Mouse (Mus musculus) bone marrow, adult 2 months (tissue): ENCODE measurements at regions not wholly inside any gene's neighbourhood (a gene's known extent, or its start where the extent isn't known, plus 50 kb on each side); places are given as distances from the start of the nearest gene placed in this dataset.
"Not testable (repeated sequence)": the region's sequence is repeated elsewhere in the genome, so short reads cannot be mapped to it uniquely, and the experiment has no call there.

Experiments used
- H3K27ac ChIP-seq: fragments of 200-500 bp; 2 replicates; pipeline ENCODE4 v1.5.1; 2012; ENCODE audit warnings: low read depth, mild to moderate bottlenecking, control low read depth, inconsistent platforms, low read length; ENCODE audit not compliant: control insufficient read depth, poor library complexity, insufficient read depth
- H3K4me1 ChIP-seq: fragments of 200-500 bp; 2 replicates; pipeline ENCODE4 v1.6.1; 2011; ENCODE audit warnings: low read length; ENCODE audit not compliant: control insufficient read depth, insufficient read depth
- H3K4me3 ChIP-seq: fragments of 200-500 bp; replicated peaks from 2 replicates; pipeline ENCODE3; 2011; ENCODE audit warnings: mild to moderate bottlenecking, low read depth, low read length, control low read depth; ENCODE audit not compliant: control insufficient read depth
- CTCF ChIP-seq: fragments of 200-500 bp; IDR thresholded peaks from 2 replicates; pipeline ENCODE4 v1.5.1; 2011; ENCODE audit warnings: low read length, control low read depth; ENCODE audit not compliant: control insufficient read depth, insufficient read depth
- POLR2A ChIP-seq: fragments of 200-500 bp; IDR thresholded peaks from 2 replicates; pipeline ENCODE4 v1.6.1; 2011; ENCODE audit warnings: low read depth, mild to moderate bottlenecking, control low read depth, low read length, borderline replicate concordance; ENCODE audit not compliant: control insufficient read depth
- WGBS: fragments of 180-500 bp; shearing (Covaris S2); methylation state at CpG from one replicate; pipeline ENCODE4 v1.1.7; 2018; 5-methylcytosine and 5-hydroxymethylcytosine counted together

DNA sequence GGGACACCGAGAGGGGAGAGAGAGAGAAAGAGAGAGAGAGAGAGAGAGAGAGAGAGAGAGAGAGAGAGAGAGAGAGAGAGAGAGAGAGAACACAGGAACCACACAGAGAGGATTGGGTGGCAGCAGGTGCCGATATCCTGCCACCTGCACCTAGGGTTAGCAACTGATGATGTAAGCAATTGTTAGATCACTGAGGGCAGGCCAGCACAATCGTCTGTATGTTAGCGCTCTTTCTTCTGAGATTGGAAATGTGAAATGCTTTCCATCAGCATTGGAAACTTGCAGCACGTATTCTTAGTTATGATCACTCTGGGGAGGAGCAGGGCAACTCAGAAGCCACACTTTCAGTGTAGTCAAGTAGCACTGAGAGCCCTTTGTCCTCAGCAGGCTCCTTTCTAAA is 459.4 kb downstream of the Dad1 start:
- WGBS, result 81% methylated on average over 5 of the region's 5 CpGs
- Histone ChIP-seq H3K27ac (no peak overlapping the region), H3K4me1 (no peaks in the 10 kb centered on the region), H3K4me3 (no peak overlapping the region)
- TF ChIP-seq CTCF, result no peak
- no peak for TF ChIP-seq POLR2A

DNA sequence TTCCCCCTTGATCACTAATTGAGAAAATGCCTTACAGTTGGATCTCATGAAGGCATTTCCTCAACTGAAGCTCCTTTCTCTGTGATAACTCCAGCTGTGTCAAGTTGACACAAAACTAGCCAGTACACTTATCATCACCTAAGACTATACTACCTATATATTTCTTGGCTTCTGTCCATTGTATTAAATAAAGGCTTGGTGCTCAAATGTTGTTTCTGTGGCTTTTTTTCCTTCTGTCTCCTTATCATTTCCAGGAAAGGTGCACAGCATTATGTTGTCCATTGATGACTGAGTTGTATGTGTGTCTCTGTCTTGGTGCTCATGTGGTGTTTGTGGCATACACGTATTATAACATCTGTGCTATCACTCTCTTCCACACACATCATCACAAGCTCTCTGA is 461.5 kb downstream of the Dad1 start:
- not testable (repeated sequence) for H3K4me1 ChIP-seq, H3K27ac ChIP-seq, H3K4me3 ChIP-seq
- WGBS, result 50% methylated on average over 1 of the region's 1 CpGs

DNA sequence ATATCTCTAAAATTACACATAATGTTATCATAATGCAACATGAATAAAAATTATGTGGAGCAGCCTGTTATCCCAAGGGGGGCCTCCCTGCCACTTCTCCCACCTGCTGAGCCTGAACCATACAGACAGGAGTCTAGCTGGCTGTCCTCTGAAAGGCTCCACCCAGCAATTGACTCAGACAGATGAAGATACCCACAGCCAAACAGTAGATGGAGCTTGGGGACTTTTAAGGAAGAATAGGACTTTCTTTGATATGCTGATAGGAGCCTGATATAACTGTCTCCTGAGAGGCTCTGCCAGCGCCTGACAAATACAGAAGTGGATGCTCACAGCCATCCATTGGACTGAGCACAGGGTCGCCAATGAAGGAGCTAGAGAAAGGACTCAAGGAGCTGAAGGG is 468.4 kb downstream of the Dad1 start:
- not testable (repeated sequence) for H3K4me1 ChIP-seq, H3K27ac ChIP-seq, H3K4me3 ChIP-seq
- WGBS, result 58% methylated on average over 2 of the region's 2 CpGs

DNA sequence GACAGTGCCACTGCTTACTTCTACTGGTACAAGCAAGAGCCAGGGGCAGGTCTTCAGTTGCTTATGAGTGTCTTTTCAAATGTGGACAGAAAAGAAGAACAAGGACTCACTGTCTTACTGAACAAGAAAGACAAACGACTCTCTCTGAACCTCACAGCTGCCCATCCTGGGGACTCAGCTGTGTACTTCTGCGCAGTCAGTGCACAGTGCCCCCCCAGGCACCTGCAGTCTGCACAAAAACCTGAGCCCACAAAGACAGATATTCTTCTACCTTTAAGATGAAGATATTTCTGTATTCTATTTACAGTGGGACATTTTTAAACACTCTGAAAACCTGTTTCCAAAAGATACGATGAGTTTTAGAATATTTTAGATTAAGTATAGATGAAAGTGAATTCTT is 476.5 kb downstream of the Dad1 start:
- no peak overlapping the region for H3K27ac ChIP-seq
- TF ChIP-seq CTCF (no peak), POLR2A (no peak)
- WGBS, result 63% methylated on average over 3 of the region's 3 CpGs
- H3K4me3 ChIP-seq, result no peak overlapping the region
- H3K4me1 ChIP-seq, result no peaks in the 10 kb centered on the region; the same call in 1 of the 2 replicates

DNA sequence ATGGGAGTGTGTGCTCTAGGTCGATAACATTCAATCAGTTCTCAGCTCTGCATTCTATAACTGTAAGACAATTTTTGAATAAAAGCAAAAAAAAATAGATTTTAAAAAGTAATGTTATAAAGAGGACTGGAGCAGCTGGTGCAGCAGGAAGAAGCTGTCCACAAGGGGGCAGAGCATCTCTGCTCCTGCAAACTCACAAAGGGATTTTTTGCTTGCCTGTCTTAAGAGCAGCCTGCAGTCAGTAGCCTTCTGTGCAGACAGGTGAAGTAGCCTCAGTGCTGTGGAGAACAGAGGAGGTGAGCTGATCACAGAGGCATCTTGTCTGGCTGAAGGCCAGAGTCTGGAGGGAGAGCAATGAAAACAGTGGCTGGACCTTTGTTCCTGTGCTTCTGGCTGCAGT is 477.2 kb downstream of the Dad1 start:
- not testable (repeated sequence) for H3K27ac ChIP-seq, H3K4me1 ChIP-seq, H3K4me3 ChIP-seq
- peak; percentile 46 for TF ChIP-seq CTCF
- 42% methylated on average over 1 of the region's 1 CpGs for WGBS

DNA sequence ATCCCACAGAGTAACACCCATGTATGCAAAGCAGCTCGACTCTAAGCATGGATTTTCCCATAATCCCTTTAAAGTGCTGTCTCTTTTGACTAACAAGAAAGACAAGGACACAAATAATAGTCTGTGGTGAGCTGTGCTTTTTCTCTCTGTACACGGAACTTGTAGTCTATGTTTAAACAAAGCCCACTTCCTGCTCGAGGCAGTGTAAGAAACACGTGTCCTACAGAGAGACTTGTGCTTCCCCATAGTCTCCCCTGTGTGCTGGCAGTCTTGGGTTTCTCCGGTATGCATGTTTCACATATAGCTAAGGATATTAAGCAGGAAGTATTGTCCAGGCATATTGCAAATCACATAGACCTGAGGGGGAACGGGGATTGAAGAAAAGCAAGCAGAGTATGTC is 487.4 kb downstream of the Dad1 start:
- not testable (repeated sequence) for H3K4me1 ChIP-seq, H3K4me3 ChIP-seq, H3K27ac ChIP-seq
- WGBS, result 12% methylated on average over 6 of the region's 6 CpGs

DNA sequence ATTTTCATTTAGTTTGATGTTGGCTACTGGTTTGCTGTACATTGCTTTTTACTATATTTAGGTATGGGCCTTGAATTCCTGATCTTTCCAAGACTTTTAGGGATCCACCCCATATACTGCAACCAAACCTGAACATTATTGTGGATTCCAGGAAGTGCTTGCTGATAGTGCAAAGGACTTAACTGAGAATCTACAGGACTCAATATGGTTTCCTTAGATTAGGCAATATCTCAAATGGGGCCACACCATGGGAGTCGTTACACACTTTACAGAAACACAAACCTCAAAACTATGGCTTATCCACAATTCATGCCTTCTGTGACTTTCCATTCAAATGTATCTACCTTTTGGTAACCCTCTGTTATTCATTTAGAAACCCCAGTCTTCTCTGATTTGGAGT is 488.0 kb downstream of the Dad1 start:
- H3K4me3 ChIP-seq, H3K4me1 ChIP-seq, H3K27ac ChIP-seq: not testable (repeated sequence)
- 40% methylated on average over 1 of the region's 1 CpGs for WGBS

DNA sequence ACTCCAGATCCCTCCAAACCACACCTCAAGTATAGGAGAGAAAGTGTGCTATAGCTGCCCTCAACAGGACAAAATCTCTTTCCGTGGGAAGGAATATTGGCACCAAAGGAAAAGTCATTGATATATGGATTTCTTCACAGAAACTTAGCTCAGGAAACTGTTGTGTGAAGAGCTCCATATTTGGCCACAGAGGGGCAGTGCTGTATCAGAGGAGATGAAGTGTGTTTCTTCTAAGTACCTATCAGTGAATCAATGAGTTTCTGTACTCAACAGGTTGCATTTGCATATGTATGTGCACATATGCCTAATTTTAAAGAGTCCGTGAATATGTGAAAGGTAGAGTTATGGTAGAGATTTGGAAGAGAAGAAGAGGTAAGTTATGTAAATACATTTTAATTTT is 493.3 kb downstream of the Dad1 start:
- H3K4me1 ChIP-seq, H3K27ac ChIP-seq, H3K4me3 ChIP-seq: not testable (repeated sequence)
- WGBS, result 57% methylated on average over 2 of the region's 2 CpGs

DNA sequence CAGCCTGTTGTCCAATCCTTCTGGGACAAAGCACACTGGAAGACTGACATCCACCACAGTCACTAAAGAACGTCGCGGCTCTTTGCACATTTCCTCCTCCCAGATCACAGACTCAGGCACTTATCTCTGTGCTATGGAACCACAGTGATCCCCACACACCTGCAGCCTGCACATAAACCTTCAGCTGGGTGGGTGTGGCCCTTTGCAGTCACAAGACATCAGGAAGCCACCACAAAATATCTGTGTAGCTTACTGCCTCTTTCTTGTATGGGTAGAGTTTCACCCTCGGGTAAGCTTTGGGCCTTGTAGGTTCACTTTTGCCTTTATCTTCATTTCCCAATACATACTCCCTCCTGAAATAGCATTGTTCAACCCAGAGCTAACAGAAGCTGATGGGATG is 496.1 kb downstream of the Dad1 start:
- H3K4me1 ChIP-seq, H3K27ac ChIP-seq, H3K4me3 ChIP-seq: not testable (repeated sequence)
- WGBS, result 7% methylated on average over 4 of the region's 4 CpGs

DNA sequence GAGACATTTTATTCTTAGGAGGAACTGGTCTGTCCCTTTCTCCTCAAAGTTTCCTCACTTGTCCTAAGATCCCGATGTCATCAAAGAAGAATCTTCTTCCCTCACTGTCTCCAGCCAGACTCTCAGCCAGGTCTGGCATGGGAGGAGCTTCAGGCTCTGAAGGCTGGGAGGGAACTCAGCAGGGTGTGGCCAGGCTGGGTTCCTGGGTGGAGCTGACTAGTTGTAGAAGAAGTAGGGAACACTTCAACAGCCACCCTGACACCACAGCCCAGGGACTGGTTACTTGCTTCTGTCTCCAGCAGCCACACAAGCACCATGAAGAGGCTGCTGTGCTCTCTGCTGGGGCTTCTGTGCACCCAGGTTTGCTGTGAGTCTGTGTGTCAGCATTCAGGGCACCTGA is 496.8 kb downstream of the Dad1 start:
- 0 out of 2 replicates have a peak overlapping the region, but pooled peaks have one; percentile 27 for H3K27ac ChIP-seq
- not testable (repeated sequence) for H3K4me1 ChIP-seq, H3K4me3 ChIP-seq
- no CpG with 5 or more reads among the region's 1 CpGs for WGBS
